8 mouse cellular contexts compared by ENCODE assay signal in the genomic region with DNA sequence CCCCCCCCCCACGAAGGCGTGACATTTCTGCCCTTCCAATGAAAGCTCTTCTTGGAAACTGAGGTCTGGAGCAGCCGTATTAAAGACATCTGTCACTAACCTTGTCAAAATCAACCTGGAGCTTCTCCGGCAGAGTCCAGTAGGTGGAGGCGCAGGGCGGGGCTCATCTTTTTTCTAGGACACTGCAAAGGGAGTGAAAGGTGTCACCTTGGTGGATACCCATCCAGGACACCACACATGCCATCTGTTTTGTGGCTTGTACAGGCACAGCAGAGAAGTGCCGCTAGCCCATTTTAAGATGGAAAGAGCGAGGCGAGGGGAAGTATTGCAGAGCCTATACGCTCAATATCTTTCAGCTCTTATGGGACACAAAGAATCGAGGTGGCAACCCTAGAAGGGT.
A peak's percentile ranks its signal among the peaks of the same experiment; 100 is the strongest.
DNase-seq lines count a peak whose midpoint lies in the region; ATAC-seq lines count a peak whose summit lies in the region.

No protein-coding gene starts in this region.

- H3K4me1 ChIP-seq in heart, embryonic 11.5 days (ENCODE audit: control insufficient read depth, insufficient read depth, low read length) = no peaks in the 10 kb centered on the region
- H3K4me1 ChIP-seq in hindbrain, embryonic 15.5 days (replicated peaks) = peaks cover 16% of the 10 kb centered on the region
- H3K4me1 ChIP-seq in midbrain, embryonic 14.5 days (ENCODE audit: control insufficient read depth, insufficient read depth, low read length) = peaks cover 4% of the 10 kb centered on the region; the same call in 1 of the 2 replicates

- no peak for ATAC-seq in heart, embryonic 11.5 days (replicated peaks; ENCODE audit: insufficient number of reproducible peaks, low FRiP score, low TSS enrichment)
- ATAC-seq in activated CD4-positive, CD25-positive, alpha-beta regulatory T cell, adult 4 months = peak; percentile 24
- no peak; the same call in none of the 2 replicates for ATAC-seq in hindbrain, embryonic 15.5 days (ENCODE audit: low FRiP score, low read depth)
- ATAC-seq in midbrain, embryonic 14.5 days (ENCODE audit: low FRiP score, low TSS enrichment) = peak; percentile 16; the same call in 1 of the 2 replicates
- no peak for ATAC-seq in granulocyte monocyte progenitor cell, adult 5-6 weeks (replicated peaks; ENCODE audit: poor library complexity, severe bottlenecking)

- H3K9ac ChIP-seq in heart, embryonic 11.5 days (ENCODE audit: low read depth, low read length) = 0 out of 2 replicates have a peak overlapping the region, but pooled peaks have one; percentile 3
- peak overlapping the region; percentile 39; the same call in 1 of the 2 replicates for H3K9ac ChIP-seq in hindbrain, embryonic 15.5 days
- peak overlapping the region; percentile 34; the same call in 1 of the 2 replicates for H3K9ac ChIP-seq in midbrain, embryonic 14.5 days (replicated peaks; ENCODE audit: low read length)

- peaks cover 22% of the 10 kb centered on the region; the same call in 1 of the 2 replicates for H3K27me3 ChIP-seq in heart, embryonic 11.5 days (ENCODE audit: control insufficient read depth, insufficient read depth, low read length)
- no peaks in the 10 kb centered on the region for H3K27me3 ChIP-seq in hindbrain, embryonic 15.5 days
- no peaks in the 10 kb centered on the region for H3K27me3 ChIP-seq in midbrain, embryonic 14.5 days (ENCODE audit: control insufficient read depth, insufficient read depth, low read length)

- no peaks in the 10 kb centered on the region for H3K36me3 ChIP-seq in heart, embryonic 11.5 days (ENCODE audit: control insufficient read depth, insufficient read depth, low read length)
- H3K36me3 ChIP-seq in hindbrain, embryonic 15.5 days = no peaks in the 10 kb centered on the region
- no peaks in the 10 kb centered on the region for H3K36me3 ChIP-seq in midbrain, embryonic 14.5 days (ENCODE audit: control insufficient read depth, insufficient read depth, low read length)

- H3K4me3 ChIP-seq in heart, embryonic 11.5 days (ENCODE audit: low read depth, low read length) = peak overlapping the region; percentile 40
- H3K4me3 ChIP-seq in hindbrain, embryonic 15.5 days = peak overlapping the region; percentile 40
- H3K4me3 ChIP-seq in midbrain, embryonic 14.5 days (replicated peaks; ENCODE audit: low read depth, low read length) = peak overlapping the region; percentile 28

- WGBS in heart, embryonic 11.5 days (ENCODE audit: insufficient replicate concordance) = 35% methylated on average over 11 of the region's 11 CpGs
- 37% methylated on average over 11 of the region's 11 CpGs for WGBS in hindbrain, embryonic 15.5 days
- WGBS in midbrain, embryonic 14.5 days = 50% methylated on average over 11 of the region's 11 CpGs

- H3K9me3 ChIP-seq in heart, embryonic 11.5 days (replicated peaks; ENCODE audit: control insufficient read depth, low read length) = no peaks in the 10 kb centered on the region
- no peaks in the 10 kb centered on the region for H3K9me3 ChIP-seq in hindbrain, embryonic 15.5 days
- no peaks in the 10 kb centered on the region for H3K9me3 ChIP-seq in midbrain, embryonic 14.5 days (ENCODE audit: control insufficient read depth, low read length)

- no peak overlapping the region for H3K27ac ChIP-seq in heart, embryonic 11.5 days (ENCODE audit: low read depth, low read length)
- H3K27ac ChIP-seq in hindbrain, embryonic 15.5 days (replicated peaks) = peak overlapping the region; percentile 53
- no peak overlapping the region for H3K27ac ChIP-seq in midbrain, embryonic 14.5 days (replicated peaks; ENCODE audit: low read depth, low read length)

- DNase-seq in heart, adult 8-10 months (ENCODE audit: low spot score) = no peak
- no peak for DNase-seq in midbrain, embryonic 14.5 days
- no peak for DNase-seq in kidney, postnatal 36 days
- DNase-seq in gastrocnemius, adult 18-20 months (ENCODE audit: low spot score) = no peak

- peak overlapping the region; percentile 70 for H3K4me2 ChIP-seq in heart, embryonic 11.5 days
- H3K4me2 ChIP-seq in hindbrain, embryonic 15.5 days = peak overlapping the region; percentile 70
- peak overlapping the region; percentile 54 for H3K4me2 ChIP-seq in midbrain, embryonic 14.5 days (ENCODE audit: low read length)

Comparison
In these comparisons a context has a peak if more than half of its experiments do, and no peak if none do; other contexts are left out.
1. ATAC-seq: peak in activated CD4-positive, CD25-positive, alpha-beta regulatory T cell, adult 4 months (single experiment) and midbrain, embryonic 14.5 days (single experiment); none in heart, embryonic 11.5 days (single experiment), hindbrain, embryonic 15.5 days (single experiment) and granulocyte monocyte progenitor cell, adult 5-6 weeks (single experiment).
2. Peak in every context shown above with its lines, with median percentiles within 50 percentile points of each other: H3K4me2 ChIP-seq, H3K4me3 ChIP-seq and H3K9ac ChIP-seq.